Mouse (Mus musculus) intestine, embryonic 16.5 days (tissue): ENCODE data around the gene Med20. TPM values are rescaled to one million over a fixed set of nuclear protein-coding genes. Genes with fewer than 3 reads are reported as not detected.
A peak's percentile ranks its signal among the peaks of the same experiment; 100 is the strongest.

Experiments used
- ATAC-seq: fragments of 200-750 bp; cut with Nextera tagmentation; 2 replicates; pipeline ENCODE4 v1.8.0; 2017; ENCODE audit warnings: moderate TSS enrichment, moderate library complexity
- H3K27ac ChIP-seq: fragments of 300-500 bp; sonication (generic); 2 replicates; pipeline ENCODE4 v1.5.1; 2014; ENCODE audit warnings: mild to moderate bottlenecking, low read length
- H3K27me3 ChIP-seq: fragments of 300-500 bp; sonication (generic); replicated peaks from 2 replicates; pipeline ENCODE4 v1.6.1; 2014; ENCODE audit warnings: low read length, control low read depth, mixed read lengths; ENCODE audit not compliant: control insufficient read depth, insufficient read depth
- H3K36me3 ChIP-seq: fragments of 300-500 bp; sonication (generic); 2 replicates; pipeline ENCODE4 v1.6.1; 2014; ENCODE audit warnings: low read length, control low read depth; ENCODE audit not compliant: control insufficient read depth, insufficient read depth
- H3K4me1 ChIP-seq: fragments of 300-500 bp; sonication (generic); 2 replicates; pipeline ENCODE4 v1.6.1; 2014; ENCODE audit warnings: low read length, control low read depth, mixed read lengths; ENCODE audit not compliant: control insufficient read depth, insufficient read depth
- H3K4me2 ChIP-seq: fragments of 300-500 bp; sonication (generic); 2 replicates; pipeline ENCODE4 v1.6.1; 2014; ENCODE audit warnings: low read depth, low read length, control low read depth
- H3K4me3 ChIP-seq: fragments of 300-500 bp; sonication (generic); 2 replicates; pipeline ENCODE4 v1.5.1; 2014; ENCODE audit warnings: mild to moderate bottlenecking, low read length
- H3K9ac ChIP-seq: fragments of 300-500 bp; sonication (generic); 2 replicates; pipeline ENCODE4 v1.6.1; 2014; ENCODE audit warnings: low read depth, low read length
- H3K9me3 ChIP-seq: fragments of 300-500 bp; sonication (generic); 2 replicates; pipeline ENCODE4 v1.6.1; 2016; ENCODE audit warnings: low read length, control low read depth; ENCODE audit not compliant: control insufficient read depth
- WGBS: fragments of 180-500 bp; shearing (Covaris S2); extraction: QIAGEN DNeasy Blood & Tissue Kit; methylation state at CpG from one replicate; pipeline ENCODE4 v1.1.7; 2014; 5-methylcytosine and 5-hydroxymethylcytosine counted together
- polyA plus RNA-seq: library from polyadenylated mRNA; unstranded; fragments of >200 nt; fragmentation: Nextera tagmentation; extraction: Ambion mirVana; gene quantifications from 2 replicates; pipeline ENCODE4 v1.2.1, GENCODE M21; 2015

The Med20 gene
- polyA plus RNA-seq = 40.4 and 41.4 TPM in 2 replicates

DNA sequence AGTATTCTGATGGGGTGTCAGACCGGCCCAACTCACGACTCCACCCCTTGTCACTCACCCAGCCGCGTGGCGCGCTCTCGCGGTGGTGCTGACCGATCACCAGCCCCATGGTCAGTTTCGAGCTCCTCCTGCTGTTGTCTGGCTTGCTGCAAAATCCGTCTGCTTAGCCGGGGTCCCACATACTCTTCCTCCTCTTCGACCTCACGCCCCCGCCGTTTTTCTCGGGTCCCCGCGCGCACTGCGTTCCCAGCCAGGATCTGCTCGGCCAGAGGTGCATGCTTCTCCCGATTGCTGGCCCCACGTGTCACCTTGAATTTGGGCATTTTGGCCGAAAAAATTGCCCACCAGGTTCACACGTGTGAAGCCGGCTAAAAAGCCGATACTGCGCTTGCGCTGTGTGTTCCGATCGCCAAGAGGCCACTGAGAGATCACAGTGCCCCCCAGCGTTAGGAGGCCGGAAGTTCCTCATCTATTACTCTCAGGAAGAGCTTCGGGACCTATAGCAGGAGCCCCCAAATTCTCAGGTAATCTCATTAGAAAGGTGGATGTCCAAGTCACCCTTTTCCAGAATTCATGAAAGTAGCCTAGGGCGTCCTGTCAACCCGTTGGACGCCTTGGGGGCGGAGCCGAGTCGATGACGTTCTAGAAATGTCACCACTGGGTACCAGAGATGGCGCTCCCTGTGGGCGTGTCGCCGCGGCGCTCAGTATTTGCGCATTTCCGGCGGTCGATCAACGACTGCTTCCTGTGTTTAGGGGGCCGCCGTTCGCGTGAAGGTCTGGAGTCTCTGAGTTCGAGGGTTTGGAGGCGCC lies at the start of gene Med20, which contains the start of the genes Bysl and Gm20517:
TSS of gene Med20 (plus strand) at position 734 of the 812 bp plus-strand sequence.
TSS of gene Bysl (minus strand) at position 644 of the 812 bp plus-strand sequence.
TSS of gene Gm20517 (plus strand) at position 741 of the 812 bp plus-strand sequence.
- 0 out of 2 replicates have a peak, but pooled peaks cover 4% of the 10 kb centered on the region for H3K36me3 ChIP-seq
- no peaks in the 10 kb centered on the region for H3K9me3 ChIP-seq
- under 1% methylated on average over 59 of the region's 59 CpGs for WGBS
- H3K9ac ChIP-seq = peak within 1 kb of the TSS; percentile 79
- peaks cover 24% of the 10 kb centered on the region for H3K4me1 ChIP-seq
- peak within 1 kb of the TSS; percentile 75 for H3K4me2 ChIP-seq
- peak within 1 kb of the TSS; percentile 79 for H3K4me3 ChIP-seq
- H3K27me3 ChIP-seq = no peaks in the 10 kb centered on the region
- H3K27ac ChIP-seq = peak within 1 kb of the TSS; percentile 79
- ATAC-seq = peak; percentile 96

DNA sequence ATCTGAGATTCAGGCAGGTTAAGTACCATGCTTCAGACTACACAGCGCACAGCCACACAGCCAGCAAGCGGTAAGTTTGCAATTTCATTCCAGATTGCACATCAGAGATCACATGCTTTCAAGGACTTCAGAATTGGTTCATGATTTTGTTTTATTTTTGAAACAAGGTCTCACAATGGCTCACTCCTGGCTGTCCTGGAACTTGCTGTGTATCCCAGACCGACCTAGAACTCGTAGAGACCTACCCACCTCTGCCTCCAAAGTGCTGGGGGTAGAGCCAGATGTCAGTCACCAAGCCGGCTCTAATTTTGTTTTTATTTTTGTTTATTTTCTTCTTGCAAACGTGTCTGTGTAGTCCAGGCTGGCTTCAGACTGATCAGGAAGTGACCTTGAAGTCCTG lies 48.5 kb upstream of the Med20 start:
- H3K9me3 ChIP-seq = no peaks in the 10 kb centered on the region
- no peaks in the 10 kb centered on the region for H3K27me3 ChIP-seq
- H3K4me2 ChIP-seq = no peak overlapping the region
- H3K27ac ChIP-seq = no peak overlapping the region
- WGBS = 83% methylated on average over 6 of the region's 6 CpGs
- H3K9ac ChIP-seq = no peak overlapping the region
- H3K4me1 ChIP-seq = peaks cover 4% of the 10 kb centered on the region; the same call in 1 of the 2 replicates
- no peak overlapping the region for H3K4me3 ChIP-seq
- no peaks in the 10 kb centered on the region for H3K36me3 ChIP-seq
- no peak for ATAC-seq

DNA sequence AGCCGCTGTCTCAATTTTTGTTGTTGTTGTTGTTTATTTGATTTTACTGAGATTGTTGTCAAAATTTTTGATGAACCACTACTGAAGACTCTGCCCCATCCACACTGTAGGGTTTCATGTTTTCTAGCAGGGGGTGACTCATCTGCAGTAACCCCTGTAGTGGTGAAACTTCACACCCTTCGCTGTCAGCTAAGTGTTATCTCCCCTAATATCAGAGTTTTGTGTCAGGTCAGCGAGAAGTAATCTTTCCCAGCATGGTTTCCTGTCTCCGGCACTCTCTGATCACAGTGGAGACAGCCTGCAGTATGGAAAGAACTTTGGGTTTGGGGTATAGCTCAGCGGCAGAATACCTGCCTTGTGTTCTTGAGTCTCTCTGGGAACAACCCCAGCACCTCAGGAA lies 46.8 kb upstream of the Med20 start:
- no peaks in the 10 kb centered on the region for H3K27me3 ChIP-seq
- no peaks in the 10 kb centered on the region for H3K9me3 ChIP-seq
- no peak for ATAC-seq
- no peak overlapping the region for H3K9ac ChIP-seq
- peaks cover 4% of the 10 kb centered on the region; the same call in 1 of the 2 replicates for H3K4me1 ChIP-seq
- H3K4me2 ChIP-seq = no peak overlapping the region
- 79% methylated on average over 5 of the region's 5 CpGs for WGBS
- no peak overlapping the region for H3K27ac ChIP-seq
- H3K36me3 ChIP-seq = no peaks in the 10 kb centered on the region
- no peak overlapping the region for H3K4me3 ChIP-seq

DNA sequence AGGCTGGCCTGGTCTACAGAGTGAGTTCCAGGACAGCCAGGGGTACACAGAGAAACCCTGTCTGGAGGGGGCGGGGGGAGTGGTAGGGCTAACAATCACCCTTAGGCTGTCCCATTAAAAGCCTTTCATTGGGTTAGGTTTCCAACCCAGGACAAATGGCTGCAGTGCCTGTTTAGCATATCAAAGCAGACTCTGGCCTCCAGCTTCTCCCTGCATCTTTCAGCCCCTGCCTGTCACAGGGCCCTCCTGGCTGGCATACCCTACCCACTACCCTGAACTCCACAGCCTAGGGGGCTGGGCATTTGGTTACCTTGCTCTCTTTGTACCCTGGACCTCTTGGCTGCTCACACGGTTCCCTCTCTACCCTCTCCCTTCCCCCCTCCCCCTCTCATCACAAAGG lies 45.2 kb upstream of the Med20 start:
- H3K9me3 ChIP-seq = no peaks in the 10 kb centered on the region
- ATAC-seq = no peak
- no peak overlapping the region for H3K9ac ChIP-seq
- no peak overlapping the region for H3K4me2 ChIP-seq
- H3K27me3 ChIP-seq = no peaks in the 10 kb centered on the region
- H3K4me3 ChIP-seq = no peak overlapping the region
- no peaks in the 10 kb centered on the region for H3K4me1 ChIP-seq
- H3K27ac ChIP-seq = no peak overlapping the region
- H3K36me3 ChIP-seq = no peaks in the 10 kb centered on the region
- WGBS = 36% methylated on average over 2 of the region's 2 CpGs

DNA sequence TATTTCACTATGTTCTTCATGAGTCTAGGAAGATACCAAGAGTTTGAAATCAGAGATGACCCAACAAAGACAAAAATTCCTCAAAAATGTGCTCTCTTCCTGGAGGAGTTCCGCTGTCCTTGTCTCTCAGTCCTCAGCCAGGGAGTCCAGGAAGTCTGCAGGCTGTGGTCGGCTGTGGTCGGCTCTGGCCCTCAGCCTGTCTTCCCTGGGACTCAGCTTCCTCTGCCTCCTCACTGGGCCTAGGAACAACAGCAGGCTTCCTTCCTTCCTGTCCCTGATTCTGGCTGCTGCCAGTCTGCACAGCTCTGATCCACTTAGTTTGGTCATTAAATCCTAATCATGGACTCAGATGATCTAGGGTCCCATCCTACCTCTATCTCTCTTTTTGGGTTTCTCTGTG lies 44.1 kb upstream of the Med20 start:
- ATAC-seq = peak; percentile 55; the same call in 1 of the 2 replicates
- Histone ChIP-seq H3K27ac (peak overlapping the region; percentile 45; the same call in 1 of the 2 replicates), H3K4me1 (no peaks in the 10 kb centered on the region), H3K27me3 (no peaks in the 10 kb centered on the region), H3K9me3 (no peaks in the 10 kb centered on the region), H3K4me2 (no peak overlapping the region), H3K36me3 (no peaks in the 10 kb centered on the region), H3K4me3 (no peak overlapping the region), H3K9ac (no peak overlapping the region)
- WGBS = 73% methylated on average over 3 of the region's 3 CpGs

DNA sequence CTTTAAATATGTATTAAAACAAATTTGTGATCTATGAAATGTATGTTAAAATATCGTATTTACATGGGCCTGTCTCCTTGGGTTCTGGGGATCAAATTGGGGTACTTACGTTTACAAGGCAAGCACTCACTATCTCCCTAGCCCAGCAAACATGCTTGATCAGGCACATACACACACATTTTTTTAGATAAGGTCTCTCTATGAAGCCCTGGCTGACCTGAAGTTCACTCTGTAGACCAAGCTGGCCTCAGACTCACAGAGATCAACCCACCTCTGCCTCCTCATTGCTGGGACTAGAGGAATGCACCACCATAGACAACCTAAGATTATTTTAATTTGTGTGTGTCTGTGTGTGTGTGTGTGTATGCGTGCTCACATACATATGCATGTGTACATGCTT lies 43.0 kb upstream of the Med20 start:
- ATAC-seq = peak; percentile 40; the same call in 1 of the 2 replicates
- WGBS = 90% methylated on average over 3 of the region's 3 CpGs
- H3K27me3 ChIP-seq = no peaks in the 10 kb centered on the region
- no peaks in the 10 kb centered on the region for H3K4me1 ChIP-seq
- no peak overlapping the region for H3K4me3 ChIP-seq
- no peaks in the 10 kb centered on the region for H3K9me3 ChIP-seq
- no peak overlapping the region for H3K9ac ChIP-seq
- H3K27ac ChIP-seq = no peak overlapping the region
- H3K4me2 ChIP-seq = no peak overlapping the region
- no peaks in the 10 kb centered on the region for H3K36me3 ChIP-seq

DNA sequence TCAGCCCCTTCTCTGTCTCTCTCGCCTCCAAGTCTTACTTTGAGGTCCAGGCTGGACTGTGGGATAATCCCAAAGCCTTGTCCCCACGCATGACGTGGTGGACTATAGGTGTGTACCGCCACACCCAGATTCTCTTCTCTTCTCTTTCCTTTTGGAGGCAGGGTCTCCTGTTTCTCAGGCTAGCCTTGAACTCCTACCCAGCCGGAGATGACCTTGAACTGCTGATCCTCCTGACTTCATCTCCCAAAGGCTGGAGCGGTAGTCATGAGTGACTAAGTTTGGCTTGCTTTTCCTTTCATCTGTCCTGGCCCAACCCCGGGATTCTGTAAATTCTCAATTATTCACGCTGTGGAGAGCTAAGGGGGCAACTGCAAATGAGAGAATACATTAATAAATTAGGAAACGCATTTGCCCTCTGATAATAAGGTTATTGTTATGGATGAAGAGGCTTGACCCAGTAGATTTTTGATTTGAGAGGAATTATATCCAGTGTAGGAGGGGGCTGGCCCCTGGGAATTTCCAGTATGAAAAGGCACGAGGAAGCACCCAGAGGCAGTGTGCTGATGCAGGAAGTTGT lies 42.3 kb upstream of the Med20 start:
- Histone ChIP-seq H3K36me3 (no peaks in the 10 kb centered on the region), H3K9ac (no peak overlapping the region), H3K4me1 (no peaks in the 10 kb centered on the region), H3K4me3 (no peak overlapping the region), H3K27ac (no peak overlapping the region), H3K4me2 (no peak overlapping the region), H3K9me3 (no peaks in the 10 kb centered on the region), H3K27me3 (no peaks in the 10 kb centered on the region)
- 80% methylated on average over 10 of the region's 10 CpGs for WGBS
- ATAC-seq = no peak

DNA sequence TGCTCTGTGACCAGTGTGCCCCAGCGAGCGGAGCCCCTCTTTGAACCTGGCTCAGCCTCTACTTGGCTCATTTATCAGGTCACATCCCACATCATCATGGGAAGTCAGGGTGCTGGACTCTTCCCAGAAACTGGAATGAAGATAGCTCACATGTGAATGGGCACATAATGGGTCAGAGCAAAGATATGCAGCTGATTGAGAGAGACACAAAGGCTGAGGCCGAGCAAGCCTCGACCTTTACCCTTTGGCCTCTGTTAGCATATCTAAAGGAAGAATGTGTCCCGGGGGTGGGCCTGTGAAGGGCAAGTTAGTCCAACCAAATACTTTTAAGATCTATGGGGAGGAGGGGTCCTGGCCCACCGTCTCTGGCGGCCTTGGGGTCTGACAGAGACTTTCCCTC lies 39.8 kb upstream of the Med20 start:
- 46% methylated on average over 7 of the region's 7 CpGs for WGBS

DNA sequence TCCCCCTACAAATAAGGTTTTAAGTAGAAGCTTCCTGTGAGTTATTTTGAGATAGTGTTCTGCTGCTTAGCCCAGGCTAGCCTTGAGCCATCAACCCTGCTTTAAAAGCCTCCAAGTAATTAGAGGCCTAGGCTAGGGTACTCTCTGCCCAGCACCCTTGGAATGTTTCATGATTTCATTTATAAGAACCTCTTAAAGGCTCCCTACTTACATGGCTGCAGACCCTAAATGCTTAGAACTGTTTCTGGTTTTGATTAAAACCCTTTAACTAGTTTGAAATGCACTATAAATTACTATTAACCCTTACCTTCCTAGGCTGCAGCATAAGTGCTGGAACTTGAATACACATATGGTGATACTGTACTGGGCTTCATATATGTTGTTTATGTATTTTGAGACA lies 38.9 kb upstream of the Med20 start:
- Histone ChIP-seq H3K4me1 (no peaks in the 10 kb centered on the region), H3K4me3 (no peak overlapping the region), H3K36me3 (no peaks in the 10 kb centered on the region), H3K9ac (no peak overlapping the region), H3K9me3 (no peaks in the 10 kb centered on the region), H3K27me3 (no peaks in the 10 kb centered on the region), H3K27ac (no peak overlapping the region), H3K4me2 (no peak overlapping the region)
- no peak for ATAC-seq

More for the DNA sequence above, 39.8 kb upstream of the Med20 start:
- H3K4me1 ChIP-seq = no peaks in the 10 kb centered on the region
- no peaks in the 10 kb centered on the region for H3K9me3 ChIP-seq
- no peak overlapping the region for H3K4me3 ChIP-seq
- no peaks in the 10 kb centered on the region for H3K36me3 ChIP-seq
- no peaks in the 10 kb centered on the region for H3K27me3 ChIP-seq
- no peak overlapping the region for H3K9ac ChIP-seq
- ATAC-seq = no peak
- H3K27ac ChIP-seq = no peak overlapping the region
- H3K4me2 ChIP-seq = no peak overlapping the region
